Mouse (Mus musculus) CH12F3 (cell line): ENCODE data around the gene Kat7.

Source experiments
- in situ Hi-C: fragments of 300-500 bp; cut with MboI; formaldehyde crosslinking; loops from 2 replicates; pipeline ENCODE4 v1.14.3; 2020; ENCODE audit warnings: low sequenced_read_pairs

Kat7 gene

GRCm38 (mm10) chr11:95310007-95310647 is at the start of gene Kat7:
Gene Kat7 (minus strand): TSS chr11:95310246.
- in situ Hi-C loops, result no loop called here

- in situ Hi-C loops, result no loop called here
These were observed 48.2 kb upstream of the Kat7 start for GRCm38 (mm10) chr11:95358263-95358662.

DNA sequence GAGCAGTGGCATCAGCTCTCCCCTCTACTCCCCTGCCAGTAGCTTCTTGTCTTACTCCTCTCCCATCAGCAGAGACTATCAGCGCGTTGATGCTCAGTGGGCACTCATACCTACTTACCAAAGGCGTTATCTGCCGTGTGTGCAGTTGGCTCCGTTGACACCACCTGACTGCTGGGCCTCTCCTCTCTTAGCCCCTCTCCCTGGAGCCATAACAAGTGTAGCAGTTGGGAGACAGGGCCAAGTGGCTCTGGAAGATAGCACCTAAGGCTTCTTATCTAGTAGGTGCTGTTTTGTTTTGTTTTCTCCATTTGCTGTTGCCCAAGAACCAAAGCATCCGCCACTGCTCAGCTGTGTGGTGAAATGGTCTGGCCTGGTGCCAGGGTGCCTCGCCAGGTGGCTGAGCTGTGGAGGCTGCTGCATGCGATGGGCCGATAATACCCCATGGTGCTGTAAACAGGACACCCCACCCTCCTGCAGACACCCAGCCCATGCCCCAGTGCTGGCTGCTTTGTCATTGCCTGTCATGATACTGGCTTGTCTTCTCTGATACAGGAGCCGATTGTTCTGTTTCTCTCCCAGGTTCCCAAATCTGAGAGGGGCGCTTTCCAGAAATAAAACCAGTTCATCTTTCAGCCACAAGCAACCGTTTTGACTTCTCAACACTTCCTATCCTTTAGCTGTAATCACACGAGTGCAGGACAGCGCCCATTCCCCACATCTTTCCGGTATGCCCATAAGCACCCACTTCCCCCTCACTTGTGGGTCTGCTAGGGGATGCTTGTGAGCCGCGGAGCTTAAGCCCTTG is 46.6 kb upstream of the Kat7 start:
- in situ Hi-C loops, result no loop called here

DNA sequence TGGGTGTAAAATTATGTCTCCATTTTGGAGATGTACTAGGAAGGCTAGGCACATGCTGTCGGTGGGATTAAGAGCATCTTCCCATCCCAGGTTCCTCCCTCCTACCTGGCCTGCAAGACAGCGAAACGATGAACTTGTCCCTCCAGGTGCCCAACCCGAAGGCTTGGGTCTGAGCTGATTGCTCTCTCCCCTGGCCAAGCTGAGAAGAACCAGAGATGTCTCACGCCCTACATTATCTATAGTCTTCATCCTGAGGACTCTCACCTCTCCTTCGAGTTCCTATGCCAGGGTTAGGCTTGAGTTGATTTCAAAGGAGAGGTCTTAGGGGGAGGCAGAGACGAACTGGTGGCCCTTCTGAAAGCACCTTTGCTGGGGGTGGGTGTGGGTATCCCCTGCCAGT is 46.0 kb upstream of the Kat7 start:
- in situ Hi-C loops, result no loop called here

DNA sequence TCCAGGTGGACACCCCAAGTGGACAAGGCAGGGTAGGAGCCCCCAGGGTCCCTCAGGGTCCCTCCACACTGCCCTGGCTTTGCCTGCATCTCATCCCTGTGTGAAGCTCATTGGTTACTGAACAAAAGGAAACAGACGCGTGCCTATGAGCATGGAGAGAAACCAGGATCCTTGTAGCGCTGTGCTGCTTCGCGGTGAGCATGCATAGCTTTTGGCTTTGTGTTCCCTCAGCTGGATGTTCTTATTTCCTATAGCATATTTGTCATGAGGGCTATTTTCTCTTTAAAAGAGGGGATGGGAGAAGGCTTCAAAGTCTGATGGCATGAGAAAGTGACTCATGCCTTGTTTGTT is 45.6 kb upstream of the Kat7 start:
- in situ Hi-C loops, result no loop called here

DNA sequence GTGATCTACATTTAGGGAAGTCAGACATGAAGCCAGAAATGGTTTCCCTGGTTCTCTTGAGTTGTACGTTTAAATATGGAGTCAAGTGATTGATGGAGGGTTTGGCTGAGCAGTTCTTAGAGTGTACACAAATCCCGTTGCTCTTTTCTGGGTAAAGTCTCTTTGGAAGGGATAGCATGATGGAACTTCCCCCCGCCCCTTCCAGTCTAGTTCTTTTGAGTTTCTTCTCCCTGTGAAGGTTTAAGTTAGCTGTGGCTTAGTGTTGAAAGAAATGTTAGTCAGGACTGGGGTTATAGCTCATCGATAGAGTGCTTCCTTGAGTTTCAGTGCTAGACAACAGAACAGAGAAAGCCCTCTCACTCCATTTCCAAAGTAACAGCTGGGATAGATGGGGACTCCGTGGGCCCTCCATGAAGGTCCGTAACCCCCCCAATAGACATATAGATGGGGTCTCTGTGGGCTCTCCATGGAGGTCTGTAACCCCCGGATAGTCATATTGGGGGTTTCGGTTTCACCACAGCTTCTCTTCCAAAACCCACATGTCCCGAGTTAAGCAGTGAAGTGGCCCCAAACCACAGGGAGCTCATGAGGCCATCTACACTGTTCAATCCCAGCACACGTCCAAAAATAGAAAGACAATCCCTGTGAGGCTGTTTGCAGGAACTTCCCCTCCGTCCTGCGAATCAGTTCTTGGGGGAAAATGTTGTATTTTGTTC is 45.1 kb upstream of the Kat7 start:
- in situ Hi-C loops, result no loop called here

GRCm38 (mm10) chr11:95354228-95354944 is 44.3 kb upstream of the Kat7 start:
- in situ Hi-C loops, result no loop called here

GRCm38 (mm10) chr11:95353226-95353625 is 43.2 kb upstream of the Kat7 start:
- in situ Hi-C loops, result no loop called here

DNA sequence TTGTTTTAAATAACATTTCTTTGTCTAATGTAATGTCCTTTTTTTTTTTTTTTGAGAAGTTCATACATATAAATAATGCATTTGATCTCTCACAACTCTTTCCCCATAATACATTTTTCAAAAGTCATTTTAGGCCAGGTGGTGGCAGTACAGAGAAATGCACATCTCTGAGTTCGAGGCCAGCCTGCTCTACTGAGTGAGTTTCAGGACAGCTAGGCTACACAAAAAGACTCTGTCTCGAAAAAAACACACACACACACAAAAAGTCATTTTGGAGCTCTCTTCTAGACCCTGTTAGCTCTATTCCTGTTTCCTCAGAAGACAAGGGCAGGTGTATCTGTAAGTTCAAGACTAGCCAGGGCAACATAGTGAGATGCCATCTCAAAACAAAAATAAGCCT is 42.6 kb upstream of the Kat7 start:
- in situ Hi-C loops, result no loop called here

- in situ Hi-C loops, result no loop called here
These were observed 40.9 kb upstream of the Kat7 start for GRCm38 (mm10) chr11:95350960-95351359.

DNA sequence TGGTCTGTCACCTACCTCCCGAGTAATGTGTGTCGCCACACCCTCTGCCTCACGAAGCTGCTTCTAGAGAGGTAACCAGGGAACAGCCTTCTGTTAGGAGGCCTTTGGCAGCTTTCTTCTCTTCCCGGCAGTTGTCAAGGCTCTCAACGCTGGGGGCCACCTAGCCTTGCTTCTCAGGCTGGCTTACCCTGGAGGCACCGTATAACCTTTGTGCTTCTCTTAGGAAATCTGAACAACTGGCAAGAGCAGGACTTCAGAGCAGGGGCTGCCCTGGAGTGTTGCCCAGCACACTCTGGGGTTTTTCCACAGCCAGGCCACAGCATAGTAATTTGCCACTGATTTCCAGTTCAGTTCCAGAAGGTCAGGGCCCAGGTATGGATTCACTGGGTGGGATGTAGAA is 40.2 kb upstream of the Kat7 start:
- in situ Hi-C loops, result no loop called here

- in situ Hi-C loops, result no loop called here
These were observed 34.1 kb upstream of the Kat7 start for GRCm38 (mm10) chr11:95344181-95344580.

GRCm38 (mm10) chr11:95343180-95343579 is 33.1 kb upstream of the Kat7 start:
- in situ Hi-C loops, result no loop called here

- in situ Hi-C loops, result no loop called here
These were observed 30.6 kb upstream of the Kat7 start for GRCm38 (mm10) chr11:95340664-95341063.

DNA sequence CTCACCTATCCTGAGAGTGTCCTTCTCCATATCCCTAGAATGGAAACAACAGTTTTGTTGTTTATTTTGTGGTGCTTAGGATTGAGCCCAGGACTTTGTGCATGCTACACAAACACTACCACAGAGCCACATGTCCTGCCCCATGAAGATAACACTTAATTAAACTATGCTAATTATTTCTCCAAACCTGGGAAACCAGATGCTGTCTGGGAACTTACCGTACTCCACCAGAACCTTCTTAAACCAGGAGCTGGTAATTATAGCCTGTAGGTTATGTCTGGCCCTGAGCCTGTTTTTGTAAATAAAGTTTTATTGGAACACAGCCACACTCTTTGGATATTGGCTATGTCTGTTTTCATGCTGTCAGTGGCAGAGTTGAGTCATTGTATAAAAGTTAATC is 30.2 kb upstream of the Kat7 start:
- in situ Hi-C loops, result no loop called here

DNA sequence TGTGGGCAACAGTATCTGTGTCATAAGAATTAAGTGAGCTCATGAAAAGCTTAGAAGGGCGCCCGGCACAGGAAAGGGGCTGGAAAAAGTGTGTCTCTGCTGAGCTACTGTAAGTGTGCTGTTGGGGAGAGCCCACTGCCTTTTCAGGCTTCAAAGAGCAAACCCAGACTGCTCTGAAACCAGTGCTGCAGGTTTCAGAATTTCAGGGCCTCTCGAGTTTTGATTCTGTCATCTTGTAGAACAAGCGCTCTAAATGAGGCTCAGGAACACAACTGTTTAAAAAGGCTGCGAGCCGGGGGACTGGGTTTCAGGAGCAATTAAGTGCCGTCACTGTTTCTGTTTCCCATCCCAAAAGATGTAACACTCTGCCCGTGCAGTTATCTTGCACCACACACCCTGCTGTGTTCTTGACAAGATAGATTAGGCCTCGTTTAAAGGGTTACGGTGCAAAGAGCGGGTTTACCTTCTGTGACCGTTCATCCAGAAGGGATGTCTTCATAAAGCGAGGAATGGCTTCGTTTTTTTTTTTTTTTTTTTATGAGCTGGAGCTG is 29.5 kb upstream of the Kat7 start:
- in situ Hi-C loops, result no loop called here

DNA sequence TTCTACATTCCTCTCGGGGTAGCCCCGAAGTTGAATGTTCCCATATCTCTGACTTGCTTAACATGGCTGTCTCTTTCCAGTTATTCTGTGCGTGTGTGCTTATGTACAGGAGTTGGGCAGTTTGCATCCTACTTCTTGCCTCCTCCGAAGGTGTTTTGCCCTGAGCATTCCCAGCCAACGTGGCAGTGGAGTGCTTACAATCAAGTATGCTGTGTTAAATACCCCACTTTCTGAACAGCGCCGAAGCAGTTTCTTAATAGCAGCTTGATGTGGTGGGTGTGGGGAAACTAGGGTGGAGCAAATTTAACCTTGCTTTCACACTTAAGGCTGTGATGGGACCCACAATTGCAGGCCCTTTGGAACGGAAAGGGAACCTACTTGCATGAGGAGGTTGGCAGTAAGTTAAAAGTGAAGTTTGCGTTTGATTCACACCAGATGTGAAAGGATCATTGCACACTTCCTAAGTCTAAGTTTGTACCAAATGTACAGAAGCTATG is 27.8 kb upstream of the Kat7 start:
- in situ Hi-C loops, result no loop called here

DNA sequence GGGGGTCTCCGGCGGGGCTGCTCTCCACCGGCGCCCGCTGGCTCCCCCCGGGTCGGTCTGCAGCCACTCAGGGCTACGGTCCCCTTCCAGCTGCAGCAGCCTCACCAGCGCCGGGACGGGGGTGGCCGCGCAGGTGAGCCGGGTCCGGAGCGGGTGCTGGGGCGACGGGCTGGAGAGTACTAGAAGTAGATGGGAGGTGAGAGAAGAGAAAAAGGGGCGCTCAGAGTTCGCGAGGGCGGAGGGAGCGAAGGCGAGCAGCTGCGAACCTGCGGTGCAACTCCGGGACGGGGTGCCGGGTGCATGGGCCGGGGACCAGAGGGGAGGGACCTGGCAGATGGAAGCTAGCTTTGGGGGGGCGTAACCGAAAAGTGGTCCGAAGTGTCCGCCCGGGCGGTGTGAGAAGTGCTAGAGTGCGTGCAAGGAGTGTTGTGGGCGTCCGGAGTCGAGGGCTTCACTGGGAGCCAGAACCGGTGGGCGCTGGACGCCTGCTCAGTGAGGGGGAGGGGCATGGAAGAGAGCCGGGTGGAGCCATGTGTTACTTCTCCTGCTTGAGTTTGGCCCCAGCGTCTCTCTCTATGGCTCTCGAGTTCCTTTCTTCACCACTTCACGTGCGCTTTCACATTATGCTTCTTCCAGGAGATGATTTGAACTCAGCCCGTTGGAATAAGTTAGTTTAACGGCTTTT is 27.2 kb upstream of the Kat7 start:
- in situ Hi-C loops, result no loop called here

DNA sequence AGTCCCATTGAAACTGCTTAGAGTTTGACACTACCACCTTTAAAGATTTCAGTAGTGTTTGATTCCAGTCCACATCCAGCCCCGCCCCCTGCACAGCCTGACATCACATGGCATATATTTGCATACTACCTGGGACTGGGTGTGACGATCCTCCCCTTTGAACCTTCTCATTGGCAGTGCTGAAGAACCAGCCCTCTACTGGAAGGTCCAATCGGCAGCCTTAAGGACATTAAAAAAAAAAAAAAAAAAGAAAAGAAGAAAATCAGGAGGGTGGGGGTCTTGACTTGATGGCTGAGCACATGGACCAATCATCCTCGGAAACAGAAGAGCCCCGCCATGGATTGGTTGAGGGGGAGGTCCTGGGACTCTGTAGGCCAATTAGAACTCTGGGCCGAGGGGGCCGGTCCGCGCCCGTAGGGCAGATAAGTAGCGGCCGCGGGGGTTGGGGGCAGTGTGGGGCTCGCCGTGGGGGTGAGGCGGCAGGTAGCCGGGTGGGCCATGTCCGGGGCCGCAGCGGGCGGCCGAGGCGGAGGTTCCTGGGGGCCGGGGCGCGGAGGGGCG is 26.6 kb upstream of the Kat7 start, which contains the start of gene Fam117a:
Gene Fam117a (plus strand): TSS at position 451 of the 561 bp plus-strand sequence.
- in situ Hi-C loops, result no loop called here
